Mouse (Mus musculus): ENCODE data around the gene St3gal4. TPM values are rescaled to one million over a fixed set of nuclear protein-coding genes. Genes with fewer than 3 reads are reported as not detected.
A peak's percentile ranks its signal among the peaks of the same experiment; 100 is the strongest.

Gene St3gal4
- polyA plus RNA-seq, 1 experiment from 2014 or later = 10.7 TPM

DNA sequence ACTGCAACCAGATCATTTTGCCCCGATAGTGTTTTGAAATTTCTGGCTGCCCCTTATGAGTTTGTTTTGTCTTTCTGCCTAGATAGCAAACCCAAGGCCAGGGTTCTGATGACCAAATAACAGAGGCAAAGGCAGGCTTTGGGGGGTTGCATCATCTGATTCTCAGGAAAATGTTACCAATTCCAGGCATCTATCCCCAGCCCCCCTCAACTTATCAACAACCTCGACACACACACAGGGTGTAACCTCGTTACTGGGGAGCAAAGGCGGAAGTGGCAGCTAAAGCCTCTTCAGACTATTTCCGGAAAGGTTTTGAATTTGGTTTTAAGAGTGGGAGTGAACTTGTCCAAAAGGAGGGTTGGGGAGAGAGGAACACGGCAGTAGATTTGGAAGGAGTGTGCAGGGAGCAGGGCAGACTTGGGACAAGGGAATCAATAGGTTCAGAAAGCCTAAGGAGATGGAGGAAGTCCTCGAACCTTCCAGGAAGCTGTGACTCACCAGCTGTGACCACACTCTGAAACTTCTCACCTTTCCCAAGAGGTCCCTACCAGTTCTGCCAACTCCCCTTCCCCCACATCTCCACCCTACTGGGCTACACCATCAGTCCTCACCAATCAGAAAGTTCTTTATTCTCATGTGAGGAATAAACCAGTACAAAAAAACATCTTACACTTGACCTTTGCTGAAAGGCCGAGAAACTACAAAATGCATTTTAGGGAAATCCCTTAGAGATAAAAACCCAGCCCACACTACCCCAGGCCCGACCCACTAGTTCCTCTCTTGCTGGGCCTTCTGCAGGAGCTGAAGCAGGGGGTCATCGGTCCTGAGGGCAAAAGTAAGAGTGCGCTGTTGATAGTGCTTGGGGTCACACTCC, 5.0 kb upstream of the St3gal4 start:
- Histone ChIP-seq H3K4me3 (no peak overlapping the region), H3K27ac (replicated peaks) (no peak overlapping the region), H3K36me3 (peaks cover 80% of the 10 kb centered on the region), H3K27me3 (ENCODE audit: low read depth, poor library complexity, severe bottlenecking) (no peaks in the 10 kb centered on the region), H3K4me1 (no peaks in the 10 kb centered on the region), H3K9me3 (replicated peaks) (no peaks in the 10 kb centered on the region)
- DNase-seq (ENCODE audit: low spot score) = no peak
- WGBS = 86% methylated on average over 11 of the region's 11 CpGs

DNA sequence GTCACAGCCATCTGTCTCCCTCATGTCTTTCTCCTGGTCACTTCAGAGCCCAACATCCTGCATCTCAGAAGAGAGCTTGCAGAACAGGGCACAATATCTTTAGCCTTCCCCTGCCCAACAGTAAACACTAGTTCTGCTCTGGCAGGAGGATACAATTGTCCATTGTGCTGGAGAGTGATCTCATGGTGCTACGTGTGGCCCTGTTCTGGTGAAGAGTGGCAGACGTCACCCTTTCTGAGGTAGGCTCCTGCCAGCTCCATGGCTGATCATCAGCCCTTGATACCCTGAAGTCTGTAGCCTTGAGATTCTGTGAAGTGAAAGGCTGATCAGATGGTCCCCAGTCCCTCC, 4.4 kb upstream of the St3gal4 start:
- H3K9me3 ChIP-seq (replicated peaks) = no peaks in the 10 kb centered on the region
- WGBS = 76% methylated on average over 2 of the region's 2 CpGs
- H3K27ac ChIP-seq (replicated peaks) = no peak overlapping the region
- H3K4me1 ChIP-seq = no peaks in the 10 kb centered on the region
- H3K27me3 ChIP-seq (ENCODE audit: low read depth, poor library complexity, severe bottlenecking) = no peaks in the 10 kb centered on the region
- H3K4me3 ChIP-seq = no peak overlapping the region
- no peak for DNase-seq (ENCODE audit: low spot score)
- peaks cover 74% of the 10 kb centered on the region for H3K36me3 ChIP-seq

DNA sequence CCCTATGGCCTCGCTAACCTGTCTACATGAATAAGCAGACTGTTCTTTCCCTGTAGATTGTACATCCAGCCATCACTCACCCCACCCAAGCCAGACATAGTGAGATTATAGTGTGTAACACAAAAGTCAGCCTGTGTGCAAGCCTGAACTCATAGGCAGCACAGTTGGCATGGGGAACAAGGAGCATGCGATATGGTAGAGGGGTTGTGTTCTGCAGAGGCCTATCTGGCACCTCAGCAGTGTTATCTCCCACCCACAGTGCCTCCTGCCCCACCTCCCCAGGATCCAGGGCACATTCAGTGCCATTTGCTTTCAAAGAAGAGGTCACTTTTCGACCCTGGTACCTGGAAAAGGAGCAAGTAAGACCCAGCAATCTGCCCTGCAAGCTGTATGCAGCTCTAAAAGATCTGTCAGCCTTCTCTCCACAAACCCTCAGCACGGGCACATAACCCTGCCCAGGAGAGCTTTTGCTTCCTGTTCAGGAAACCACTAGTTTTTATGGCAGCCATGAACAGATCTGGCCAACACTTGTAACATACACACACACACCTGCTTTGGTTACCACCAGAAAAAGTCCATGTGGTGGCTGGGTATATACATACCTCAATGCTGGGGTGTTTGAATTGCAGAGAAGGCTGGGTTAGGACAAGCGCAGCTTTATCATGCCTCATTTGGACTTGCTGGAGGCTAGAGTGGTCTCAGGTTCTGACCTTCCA, 3.6 kb upstream of the St3gal4 start:
- Histone ChIP-seq H3K36me3 (peaks cover 67% of the 10 kb centered on the region), H3K4me1 (peaks cover 3% of the 10 kb centered on the region), H3K27ac (replicated peaks) (no peak overlapping the region), H3K27me3 (ENCODE audit: low read depth, poor library complexity, severe bottlenecking) (no peaks in the 10 kb centered on the region), H3K9me3 (replicated peaks) (no peaks in the 10 kb centered on the region), H3K4me3 (no peak overlapping the region)
- 80% methylated on average over 5 of the region's 5 CpGs for WGBS
- no peak for DNase-seq (ENCODE audit: low spot score)

DNA sequence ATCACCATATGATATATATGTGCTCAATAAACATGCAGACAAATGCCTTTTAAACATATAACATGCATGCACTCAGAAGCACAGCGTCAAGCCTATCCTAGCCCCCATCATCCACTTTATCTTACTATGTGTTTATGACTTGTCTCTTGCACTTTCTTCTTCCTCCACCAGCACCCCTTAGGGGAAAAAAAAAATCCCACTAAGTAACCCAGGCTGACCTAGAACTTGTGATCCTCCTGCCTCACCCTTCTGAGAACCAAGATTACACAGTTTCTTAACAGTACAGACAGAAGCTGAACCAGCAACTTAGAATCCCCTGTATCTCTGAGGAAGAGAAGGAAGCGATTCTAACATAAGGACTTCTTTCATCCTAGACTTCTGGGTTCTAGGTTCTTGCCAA, 505 bp downstream of the St3gal4 start:
- 88% methylated on average over 2 of the region's 2 CpGs for WGBS
- Histone ChIP-seq H3K4me1 (peaks cover 30% of the 10 kb centered on the region), H3K36me3 (peaks cover 25% of the 10 kb centered on the region), H3K27me3 (ENCODE audit: low read depth, poor library complexity, severe bottlenecking) (peaks cover 3% of the 10 kb centered on the region; the same call in 1 of the 2 replicates), H3K9me3 (replicated peaks) (no peaks in the 10 kb centered on the region), H3K4me3 (no peak overlapping the region), H3K27ac (replicated peaks) (no peak overlapping the region)
- no peak for DNase-seq (ENCODE audit: low spot score)

DNA sequence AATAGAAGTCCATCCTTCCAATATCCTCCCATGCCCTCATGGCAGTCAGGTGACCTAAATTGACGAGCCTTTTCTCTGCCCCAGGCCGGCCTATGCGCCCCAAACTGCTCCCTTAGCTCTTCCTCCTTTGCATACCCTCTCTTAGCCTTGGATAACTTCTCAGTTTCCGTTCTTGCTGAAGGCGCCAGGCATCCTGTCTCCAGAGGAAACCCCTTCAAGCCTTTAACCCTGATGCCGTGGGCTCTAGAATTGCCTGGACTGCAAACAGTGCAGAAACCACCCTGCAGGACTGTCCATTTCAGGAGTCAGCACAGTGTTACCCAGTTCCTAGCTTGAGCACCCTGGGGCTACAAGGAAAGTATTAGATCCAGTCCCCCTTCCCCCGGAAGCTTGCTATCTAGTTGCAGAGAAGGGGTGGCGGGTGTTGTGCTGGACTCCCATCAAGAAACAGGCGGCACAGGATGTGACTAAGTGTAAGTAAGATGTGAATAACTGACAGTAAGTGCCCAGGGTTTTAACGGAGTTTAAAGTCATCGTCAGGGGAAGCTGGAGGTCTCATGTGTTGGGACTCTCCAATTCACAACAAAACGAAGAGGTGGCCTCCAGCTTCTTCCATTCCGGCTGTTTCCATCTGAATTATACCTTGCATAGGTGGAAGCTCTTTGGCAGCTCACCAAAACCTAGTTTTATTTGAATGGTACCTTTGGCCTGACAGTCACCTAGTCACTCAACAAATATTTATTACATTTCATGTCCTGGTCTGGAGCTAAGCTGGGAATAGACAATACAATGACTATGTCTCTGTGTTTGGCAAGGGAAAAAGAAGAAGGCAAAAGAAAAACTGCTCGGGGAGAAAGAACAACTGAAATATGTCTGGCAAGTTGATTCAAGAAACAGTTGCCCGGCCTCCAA, 1.4 kb downstream of the St3gal4 start:
- Histone ChIP-seq H3K4me3 (peak overlapping the region; percentile 80), H3K27ac (replicated peaks) (peak overlapping the region; percentile 90), H3K4me1 (peaks cover 30% of the 10 kb centered on the region), H3K9me3 (replicated peaks) (no peaks in the 10 kb centered on the region), H3K36me3 (peaks cover 16% of the 10 kb centered on the region), H3K27me3 (ENCODE audit: low read depth, poor library complexity, severe bottlenecking) (peaks cover 3% of the 10 kb centered on the region; the same call in 1 of the 2 replicates)
- WGBS = 30% methylated on average over 15 of the region's 15 CpGs
- DNase-seq (ENCODE audit: low spot score) = peak; percentile 43

DNA sequence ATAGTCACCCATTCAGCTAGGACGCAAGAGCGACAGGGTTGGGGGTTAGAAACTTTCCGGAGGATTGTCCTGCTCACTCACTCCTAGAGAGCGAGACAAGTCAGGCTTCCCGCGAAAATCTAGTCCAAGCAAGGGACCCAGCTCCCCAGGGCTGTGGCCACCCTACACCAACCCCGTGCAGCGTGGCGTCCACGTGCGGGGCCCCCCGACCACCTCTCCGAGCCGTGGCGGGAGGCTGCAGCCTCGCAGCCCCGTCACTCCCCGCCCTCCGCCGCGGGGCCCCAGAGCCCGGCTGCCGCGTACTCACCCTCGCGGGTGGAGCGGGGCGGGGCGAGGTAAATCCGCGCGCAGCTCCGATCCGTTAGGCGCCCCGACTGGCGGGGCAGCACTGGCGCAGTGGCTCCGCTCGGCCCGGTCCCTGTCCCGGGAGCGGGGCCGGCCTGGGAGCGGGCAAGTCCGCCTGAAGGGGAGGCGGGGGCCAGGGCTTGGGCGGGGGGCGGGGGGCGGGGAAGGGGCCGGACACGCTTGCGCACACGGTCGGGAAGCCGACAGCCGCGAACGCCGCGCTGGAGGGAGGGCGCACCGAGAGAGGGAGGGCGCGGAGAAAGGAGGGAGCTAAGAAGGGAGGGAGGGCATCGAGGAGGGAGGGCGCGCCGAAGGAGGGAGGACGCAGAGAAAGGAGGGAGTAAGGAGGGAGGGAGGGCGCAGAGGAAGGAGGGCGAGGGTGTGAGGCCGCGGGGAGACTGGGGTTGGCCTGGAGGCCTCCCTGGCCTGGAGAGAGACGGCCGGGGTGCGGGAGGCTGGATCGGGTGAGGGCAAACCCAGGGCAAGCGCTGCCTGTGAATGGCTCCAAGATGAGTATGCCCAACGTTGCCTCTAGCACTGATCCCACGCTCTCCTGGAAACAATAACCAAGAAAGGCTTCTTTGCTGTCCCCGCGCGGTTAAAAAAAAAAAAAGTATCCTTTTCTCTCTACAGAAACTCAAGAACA, 2.4 kb downstream of the St3gal4 start:
- peaks cover 12% of the 10 kb centered on the region for H3K36me3 ChIP-seq
- peak; percentile 87 for DNase-seq (ENCODE audit: low spot score)
- peak overlapping the region; percentile 80 for H3K4me3 ChIP-seq
- H3K4me1 ChIP-seq = peaks cover 39% of the 10 kb centered on the region
- no peaks in the 10 kb centered on the region for H3K9me3 ChIP-seq (replicated peaks)
- peaks cover 3% of the 10 kb centered on the region; the same call in 1 of the 2 replicates for H3K27me3 ChIP-seq (ENCODE audit: low read depth, poor library complexity, severe bottlenecking)
- under 1% methylated on average over 73 of the region's 84 CpGs for WGBS
- peak overlapping the region; percentile 90 for H3K27ac ChIP-seq (replicated peaks)

DNA sequence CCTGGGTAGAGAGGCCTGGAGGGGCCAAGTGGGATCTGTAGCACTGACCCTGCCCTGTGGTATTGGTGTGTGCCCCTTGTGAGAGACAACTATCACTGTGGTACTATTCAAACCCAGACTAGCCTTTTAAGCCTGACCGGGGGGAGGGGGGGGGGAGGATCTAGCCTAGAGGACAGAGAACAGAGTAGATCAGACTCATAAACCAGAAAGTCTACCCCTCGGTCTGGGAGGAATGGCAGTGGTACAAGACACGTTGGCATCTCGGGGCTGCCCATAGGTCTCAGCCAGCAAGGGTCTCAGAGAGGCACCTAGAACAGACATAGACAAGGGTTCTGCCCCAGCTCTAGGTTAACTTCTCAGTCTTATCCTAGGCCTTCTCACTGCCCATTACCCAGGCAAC, 3.3 kb downstream of the St3gal4 start:
- peaks cover 42% of the 10 kb centered on the region for H3K4me1 ChIP-seq
- H3K36me3 ChIP-seq = peaks cover 7% of the 10 kb centered on the region; the same call in 1 of the 2 replicates
- H3K27me3 ChIP-seq (ENCODE audit: low read depth, poor library complexity, severe bottlenecking) = peaks cover 3% of the 10 kb centered on the region; the same call in 1 of the 2 replicates
- H3K27ac ChIP-seq (replicated peaks) = peak overlapping the region; percentile 90
- no peaks in the 10 kb centered on the region for H3K9me3 ChIP-seq (replicated peaks)
- H3K4me3 ChIP-seq = peak overlapping the region; percentile 80
- WGBS = 47% methylated on average over 4 of the region's 4 CpGs
- no peak for DNase-seq (ENCODE audit: low spot score)

DNA sequence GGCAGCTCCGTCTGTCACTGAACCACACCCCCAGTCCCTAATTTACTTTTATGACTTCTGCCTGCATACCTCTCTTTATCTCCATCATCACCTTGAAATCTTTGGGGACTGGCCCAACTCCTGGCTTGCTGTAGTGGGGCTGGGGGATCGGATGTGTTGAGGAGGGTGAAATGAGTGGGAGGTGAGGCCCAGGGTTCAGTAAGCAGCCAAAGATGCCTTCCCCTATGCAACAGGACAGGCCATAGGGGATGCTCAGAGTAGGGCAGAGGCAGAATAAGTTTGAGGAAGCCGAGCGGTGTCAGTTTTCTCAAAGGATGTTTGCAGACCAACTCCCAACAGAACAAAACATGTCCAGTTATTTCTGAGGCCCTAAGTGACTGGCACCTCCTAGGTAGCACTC, 3.8 kb downstream of the St3gal4 start:
- no peaks in the 10 kb centered on the region for H3K9me3 ChIP-seq (replicated peaks)
- WGBS = 58% methylated on average over 3 of the region's 4 CpGs
- no peak for DNase-seq (ENCODE audit: low spot score)
- H3K36me3 ChIP-seq = peaks cover 5% of the 10 kb centered on the region; the same call in 1 of the 2 replicates
- 0 out of 2 replicates have a peak overlapping the region, but pooled peaks have one; percentile 80 for H3K4me3 ChIP-seq
- peaks cover 42% of the 10 kb centered on the region for H3K4me1 ChIP-seq
- peaks cover 3% of the 10 kb centered on the region; the same call in 1 of the 2 replicates for H3K27me3 ChIP-seq (ENCODE audit: low read depth, poor library complexity, severe bottlenecking)
- no peak overlapping the region for H3K27ac ChIP-seq (replicated peaks)

DNA sequence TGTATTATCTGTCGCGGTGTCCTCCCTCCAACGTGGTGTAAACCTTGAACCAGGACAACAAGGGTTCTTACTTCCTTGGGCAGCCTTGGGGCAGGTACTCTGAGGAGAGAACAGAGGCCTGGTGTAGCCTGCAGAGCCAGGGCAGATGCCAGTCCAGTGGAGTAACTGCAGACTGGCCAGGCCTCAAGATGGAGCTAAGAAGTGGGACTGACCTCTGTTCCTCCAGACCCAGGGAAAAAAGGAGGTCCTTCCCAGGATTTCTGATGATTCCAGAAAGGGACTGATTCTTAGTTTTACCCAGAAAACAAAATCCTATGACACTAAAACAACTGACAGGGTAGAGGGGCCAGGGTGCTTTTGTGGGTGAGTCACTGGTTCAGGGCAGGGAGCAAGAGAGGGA, 4.8 kb downstream of the St3gal4 start:
- H3K27me3 ChIP-seq (ENCODE audit: low read depth, poor library complexity, severe bottlenecking) = peaks cover 3% of the 10 kb centered on the region; the same call in 1 of the 2 replicates
- H3K4me1 ChIP-seq = peaks cover 48% of the 10 kb centered on the region
- H3K27ac ChIP-seq (replicated peaks) = no peak overlapping the region
- no peaks in the 10 kb centered on the region for H3K9me3 ChIP-seq (replicated peaks)
- no peaks in the 10 kb centered on the region for H3K36me3 ChIP-seq
- H3K4me3 ChIP-seq = no peak overlapping the region
- 90% methylated on average over 3 of the region's 3 CpGs for WGBS
- DNase-seq (ENCODE audit: low spot score) = no peak

DNA sequence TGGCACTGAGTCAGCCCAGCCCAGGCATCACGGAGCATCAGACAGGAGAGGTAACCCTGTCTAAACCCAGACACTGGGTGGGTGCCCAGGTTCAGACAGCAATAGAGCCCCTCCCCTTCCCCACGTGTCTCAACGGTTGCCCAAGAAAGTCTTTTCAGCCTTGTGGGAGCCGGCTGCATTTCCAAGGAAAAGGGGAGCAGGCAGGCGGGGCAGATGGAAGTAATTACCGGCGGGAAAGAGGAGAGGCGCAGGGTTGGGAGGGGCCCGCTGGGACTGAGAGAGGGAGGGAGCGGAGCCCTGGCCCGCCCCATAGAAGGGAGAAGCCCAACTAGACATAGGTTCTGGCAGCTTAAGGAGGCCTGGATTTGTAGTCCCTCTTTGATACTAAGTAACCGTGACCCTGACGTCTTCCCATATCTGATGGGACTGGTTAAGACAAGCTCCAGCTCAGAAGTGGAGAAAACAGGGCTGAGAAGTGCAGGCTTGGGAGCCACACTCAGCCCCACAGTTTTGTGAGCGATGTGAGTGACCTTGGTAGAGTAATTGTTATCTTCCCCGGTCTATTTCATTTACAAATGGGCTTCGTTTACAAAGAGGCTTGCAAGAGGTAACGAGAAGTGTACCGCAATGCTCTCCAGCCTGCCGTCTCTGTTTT, 7.0 kb downstream of the St3gal4 start:
- H3K4me3 ChIP-seq = 0 out of 2 replicates have a peak overlapping the region, but pooled peaks have one; percentile 7
- H3K9me3 ChIP-seq (replicated peaks) = no peaks in the 10 kb centered on the region
- H3K27ac ChIP-seq (replicated peaks) = no peak overlapping the region; the same call in 1 of the 2 replicates
- H3K4me1 ChIP-seq = peaks cover 44% of the 10 kb centered on the region
- peak; percentile 52 for DNase-seq (ENCODE audit: low spot score)
- peaks cover 3% of the 10 kb centered on the region; the same call in 1 of the 2 replicates for H3K27me3 ChIP-seq (ENCODE audit: low read depth, poor library complexity, severe bottlenecking)
- WGBS = 23% methylated on average over 19 of the region's 19 CpGs
- no peaks in the 10 kb centered on the region for H3K36me3 ChIP-seq

DNA sequence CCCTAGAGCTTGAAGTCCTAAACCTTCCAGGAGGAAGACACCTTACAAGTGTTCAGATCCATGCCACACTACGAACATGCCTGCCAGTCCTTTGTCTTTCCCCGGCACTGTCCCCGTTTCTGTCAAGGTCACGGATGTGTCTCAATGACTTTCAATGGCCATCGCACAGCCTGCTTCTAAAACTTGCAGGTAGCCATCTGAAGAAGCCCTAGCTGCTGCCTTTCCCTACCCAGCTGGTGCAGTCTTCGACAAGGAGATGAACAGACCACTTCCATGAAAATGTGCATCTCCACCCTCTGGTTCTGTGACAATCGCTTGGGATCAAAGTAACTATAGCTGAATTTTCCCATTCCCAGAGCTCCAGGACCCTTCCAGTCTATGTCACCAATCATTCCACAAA, 7.6 kb downstream of the St3gal4 start:
- peaks cover 39% of the 10 kb centered on the region for H3K4me1 ChIP-seq
- H3K36me3 ChIP-seq = no peaks in the 10 kb centered on the region
- no peak for DNase-seq (ENCODE audit: low spot score)
- H3K4me3 ChIP-seq = no peak overlapping the region
- H3K27me3 ChIP-seq (ENCODE audit: low read depth, poor library complexity, severe bottlenecking) = peaks cover 3% of the 10 kb centered on the region; the same call in 1 of the 2 replicates
- 79% methylated on average over 7 of the region's 7 CpGs for WGBS
- H3K27ac ChIP-seq (replicated peaks) = no peak overlapping the region
- no peaks in the 10 kb centered on the region for H3K9me3 ChIP-seq (replicated peaks)
